Mouse (Mus musculus): Measurements from ENCODE around the gene Dchs2. TPM values are rescaled to one million over a fixed set of nuclear protein-coding genes. Genes with fewer than 3 reads are reported as not detected.

Gene Dchs2
- total RNA-seq, 2 experiments from 2014 or later, result 0.64 to 0.99 TPM

DNA sequence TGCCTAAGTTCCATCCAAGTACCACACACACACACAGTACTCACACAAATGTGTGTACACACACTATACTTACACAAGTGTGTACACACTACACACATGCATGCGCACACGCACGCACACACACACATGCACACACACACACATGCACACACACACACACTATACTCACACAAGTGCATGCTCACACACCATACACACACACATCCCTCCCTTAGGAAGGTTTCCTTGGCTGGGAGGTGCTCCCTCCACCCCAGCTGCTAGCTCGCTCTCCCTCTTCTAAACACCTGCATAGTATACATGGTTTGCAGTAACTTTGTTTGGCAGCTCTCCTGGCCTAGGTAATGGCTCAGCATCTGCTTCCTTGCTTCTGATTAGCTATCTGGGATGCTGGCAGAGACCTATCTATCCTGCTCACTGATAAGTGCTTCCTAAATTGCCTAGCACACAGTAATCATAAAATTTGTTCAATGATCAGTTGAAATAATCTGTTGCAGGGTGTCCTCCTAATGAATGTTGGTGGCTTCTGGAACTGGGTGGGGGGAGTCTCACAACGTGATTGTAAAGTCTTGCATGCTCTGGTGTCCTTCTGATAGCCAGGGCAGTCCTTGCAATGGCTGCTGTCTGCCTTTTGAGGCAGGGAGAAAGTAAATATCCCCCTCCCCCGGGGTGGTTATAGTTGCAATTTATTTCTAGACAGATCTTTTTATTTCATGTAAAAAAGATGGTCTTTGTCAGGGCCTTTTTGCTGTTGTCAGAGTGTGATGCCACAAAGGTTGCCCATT lies 19.7 kb downstream of the Dchs2 start:
- no peak for DNase-seq
- intact Hi-C loops (cut with DNase I), result no loop called here

DNA sequence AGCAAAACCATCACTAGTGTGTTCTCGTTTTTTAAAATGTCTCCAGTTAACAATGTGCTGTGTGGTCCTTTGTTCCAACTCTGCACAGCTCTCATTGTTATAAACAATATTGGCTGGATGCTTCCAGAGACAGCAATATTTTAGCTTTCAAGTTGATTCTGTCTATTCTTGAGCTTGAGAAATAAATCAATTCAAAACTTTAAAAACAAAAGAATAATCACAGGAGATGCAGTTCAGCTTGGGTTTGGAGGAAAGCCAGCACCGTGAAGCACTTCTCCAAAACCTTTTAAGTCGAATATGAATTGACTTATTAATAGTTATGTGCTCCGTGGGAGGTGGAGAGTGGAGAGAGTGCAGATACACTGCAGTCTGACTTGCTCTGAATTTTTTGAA lies 20.3 kb downstream of the Dchs2 start:
- DNase-seq, result no peak
- intact Hi-C loops (cut with DNase I), result no loop called here

DNA sequence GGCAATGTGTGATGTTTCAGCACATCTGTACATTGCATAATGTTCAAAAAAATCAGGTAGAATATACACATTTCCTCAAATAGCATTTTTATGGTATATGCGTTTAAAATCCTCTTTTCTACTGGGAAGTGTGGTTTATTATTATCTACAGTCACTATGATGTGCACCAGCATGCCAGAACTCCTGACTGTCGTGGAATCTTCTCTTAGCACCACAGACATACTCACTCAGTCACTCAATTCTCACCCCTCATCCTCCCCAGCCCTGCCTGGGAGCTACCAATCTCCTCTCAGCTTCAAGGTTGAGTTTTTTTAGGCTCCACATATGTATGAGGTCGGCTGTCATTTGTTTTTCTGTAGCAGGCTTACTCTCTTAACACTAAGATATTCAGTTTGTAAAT lies 20.8 kb downstream of the Dchs2 start:
- no peak for DNase-seq
- intact Hi-C loops (cut with DNase I), result no loop called here

DNA sequence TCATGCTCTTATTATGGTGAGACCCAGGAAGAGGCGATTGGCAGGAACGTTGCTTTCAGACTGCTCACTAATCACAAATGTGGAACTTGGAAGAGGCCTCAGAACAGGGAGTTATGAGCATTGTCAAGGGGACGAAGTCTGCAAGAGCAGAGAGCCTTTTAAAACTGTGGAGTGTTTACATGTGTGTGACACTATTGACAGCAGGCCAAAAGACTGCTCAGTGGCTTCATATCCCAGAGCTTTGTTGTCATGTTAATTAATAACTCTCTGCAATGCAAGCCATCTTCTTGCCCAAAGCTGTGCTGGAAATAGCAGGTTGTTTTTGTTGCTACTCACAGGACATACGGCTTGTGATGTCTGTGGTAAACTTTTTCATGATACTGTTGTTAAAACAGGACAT lies 27.9 kb downstream of the Dchs2 start:
- intact Hi-C loops (cut with DNase I), result no loop called here
- no peak for DNase-seq

DNA sequence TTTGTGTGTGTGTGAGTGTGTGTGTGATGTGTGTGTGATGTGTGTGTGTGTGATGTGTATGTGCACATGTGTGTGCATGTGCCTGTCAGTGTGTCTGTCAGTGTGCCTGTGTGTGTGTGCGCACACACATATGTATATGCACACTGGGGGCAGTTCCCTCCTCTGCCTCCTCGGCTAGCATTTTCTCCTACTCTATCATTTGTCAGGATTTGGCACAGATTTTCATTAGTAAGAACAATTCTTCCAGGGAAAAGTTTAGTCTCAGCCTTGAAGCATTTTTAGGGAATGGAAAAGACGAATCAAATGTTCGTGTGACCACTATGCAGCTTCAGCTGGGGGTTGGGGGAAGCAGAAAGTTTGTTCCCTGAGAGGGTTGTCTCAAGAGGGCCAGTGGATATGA lies 28.4 kb downstream of the Dchs2 start:
- intact Hi-C loops (cut with DNase I), result no loop called here

DNA sequence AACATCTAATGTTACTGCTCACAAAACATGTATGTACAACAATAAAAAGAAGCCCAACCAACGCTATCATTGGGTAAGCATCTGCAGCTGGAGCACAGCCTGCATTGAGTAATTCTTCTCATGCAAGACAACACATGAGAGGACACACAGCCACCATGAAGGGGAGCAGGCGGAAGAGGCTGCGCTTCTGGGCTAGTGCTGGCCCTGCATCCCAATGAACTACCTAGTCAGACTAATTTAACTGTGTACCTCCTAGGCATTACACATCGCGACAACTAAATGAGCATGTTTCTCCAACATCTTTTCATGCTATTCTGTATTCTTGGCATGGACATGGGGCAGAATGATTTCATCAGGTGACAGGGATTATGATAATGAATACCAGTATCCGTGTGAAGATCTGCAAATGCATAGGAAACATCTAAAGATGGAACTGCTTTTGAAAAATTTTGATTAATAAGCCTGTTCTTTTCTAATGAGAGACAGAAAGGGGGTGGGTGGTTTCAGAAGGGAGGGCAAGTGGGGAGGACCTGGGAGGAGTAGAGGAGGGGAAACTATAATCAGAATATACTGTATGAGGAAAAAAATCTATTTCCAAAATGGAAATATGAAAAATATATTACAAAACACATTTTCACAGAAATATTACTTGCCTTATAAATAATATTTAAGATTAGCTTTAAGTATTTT lies 33.9 kb downstream of the Dchs2 start:
- no peak for DNase-seq
- intact Hi-C loops (cut with DNase I), result no loop called here

More for the DNA sequence above, 28.4 kb downstream of the Dchs2 start:
- no peak for DNase-seq

DNA sequence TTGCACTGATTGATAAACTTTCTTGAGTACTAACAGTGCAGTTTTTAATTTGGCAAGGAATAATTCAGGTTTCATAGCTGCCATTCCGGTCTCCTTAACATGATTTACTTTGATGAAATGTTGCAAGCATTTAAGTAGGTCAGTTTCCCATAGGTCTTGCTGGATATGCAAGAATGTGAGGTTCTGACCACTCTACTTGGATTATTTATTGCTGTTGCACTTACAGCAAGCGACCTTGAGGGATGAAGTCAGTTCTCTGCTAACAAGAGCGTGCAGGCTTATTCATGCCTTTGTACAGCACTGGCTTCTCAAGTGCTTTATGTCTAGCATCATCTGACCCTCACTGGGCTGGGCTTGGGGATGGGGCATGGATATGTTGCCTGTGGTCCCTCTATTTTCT lies 35.9 kb downstream of the Dchs2 start:
- intact Hi-C loops (cut with DNase I), result no loop called here
- DNase-seq, result no peak

DNA sequence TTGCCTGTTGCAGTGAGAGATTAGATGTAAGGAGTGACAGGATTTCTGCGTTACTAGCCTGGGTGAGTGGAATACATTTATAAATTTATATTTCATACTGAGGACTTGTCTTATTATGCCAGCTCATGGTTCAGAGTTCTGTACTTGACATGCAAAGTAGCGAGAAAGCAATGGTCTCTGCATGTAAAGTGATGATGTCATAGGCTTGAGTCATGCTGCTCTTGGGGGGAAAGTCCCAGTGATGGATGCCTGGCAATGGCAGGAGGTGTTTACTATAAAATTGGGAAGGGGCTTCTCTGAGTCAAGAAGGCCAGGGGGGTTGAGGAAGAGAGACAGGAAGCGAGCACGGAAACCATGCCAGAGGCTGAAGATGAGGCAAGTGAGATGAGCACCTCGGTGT lies 57.8 kb downstream of the Dchs2 start:
- intact Hi-C loops (cut with DNase I), result no loop called here
- no peak for DNase-seq

DNA sequence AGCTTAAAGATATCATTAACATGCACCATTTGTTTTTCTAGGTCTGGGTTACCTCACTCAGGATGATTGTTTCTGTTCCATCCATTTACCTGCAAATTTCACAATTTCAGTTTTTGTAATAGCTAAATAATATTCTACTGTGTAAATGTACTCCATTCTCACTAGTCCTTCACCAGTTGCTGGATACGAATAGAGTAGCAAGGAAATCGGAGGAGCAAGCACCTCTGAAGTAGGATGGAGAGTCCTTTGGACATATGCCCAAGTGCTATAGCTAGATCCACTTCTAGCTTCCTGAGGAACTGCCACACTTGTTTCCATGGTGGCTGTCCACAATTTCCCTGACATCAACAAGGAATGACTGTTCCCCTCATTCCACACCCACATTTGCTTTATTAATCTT lies 63.5 kb downstream of the Dchs2 start:
- intact Hi-C loops (cut with DNase I), result no loop called here

DNA sequence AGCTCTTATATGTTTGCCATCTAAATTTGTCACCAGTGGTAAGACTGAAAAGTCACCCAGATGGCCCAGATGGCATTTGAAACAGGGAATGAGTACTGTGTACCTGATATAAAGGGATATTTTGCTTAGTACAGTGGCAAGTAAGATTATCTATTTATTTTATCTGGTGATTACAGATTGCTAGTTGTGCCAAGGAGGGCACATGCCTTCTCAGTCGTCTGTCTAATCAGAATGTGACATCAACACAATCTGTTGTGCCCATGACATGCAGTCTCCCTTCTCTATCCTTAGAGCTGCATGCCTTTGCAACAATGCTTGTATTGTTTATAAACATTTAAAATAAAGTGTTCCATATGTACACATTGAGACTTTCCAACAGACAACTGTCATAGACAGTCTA lies 64.7 kb downstream of the Dchs2 start:
- DNase-seq, result no peak
- intact Hi-C loops (cut with DNase I), result no loop called here

More for the DNA sequence above, 63.5 kb downstream of the Dchs2 start:
- no peak for DNase-seq

DNA sequence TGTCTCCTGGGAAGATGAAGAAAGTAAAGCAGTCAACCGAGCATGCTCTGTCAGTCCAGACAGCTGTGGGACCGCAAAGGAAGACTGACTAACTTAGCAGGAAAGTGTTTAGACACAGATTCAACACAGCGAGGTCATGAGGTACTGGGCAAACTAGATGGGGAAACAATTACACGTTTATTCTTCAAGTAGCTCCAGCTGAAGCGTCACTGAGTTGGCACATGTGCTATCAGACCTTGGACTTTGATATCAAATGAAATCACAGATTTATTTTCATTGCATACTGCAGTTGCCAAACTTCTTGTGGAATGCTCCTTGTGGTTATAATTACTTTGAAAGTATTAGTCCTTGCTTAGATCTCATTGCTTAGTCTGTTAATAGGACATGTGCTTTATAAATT lies 67.2 kb downstream of the Dchs2 start:
- intact Hi-C loops (cut with DNase I), result no loop called here
- DNase-seq, result no peak

DNA sequence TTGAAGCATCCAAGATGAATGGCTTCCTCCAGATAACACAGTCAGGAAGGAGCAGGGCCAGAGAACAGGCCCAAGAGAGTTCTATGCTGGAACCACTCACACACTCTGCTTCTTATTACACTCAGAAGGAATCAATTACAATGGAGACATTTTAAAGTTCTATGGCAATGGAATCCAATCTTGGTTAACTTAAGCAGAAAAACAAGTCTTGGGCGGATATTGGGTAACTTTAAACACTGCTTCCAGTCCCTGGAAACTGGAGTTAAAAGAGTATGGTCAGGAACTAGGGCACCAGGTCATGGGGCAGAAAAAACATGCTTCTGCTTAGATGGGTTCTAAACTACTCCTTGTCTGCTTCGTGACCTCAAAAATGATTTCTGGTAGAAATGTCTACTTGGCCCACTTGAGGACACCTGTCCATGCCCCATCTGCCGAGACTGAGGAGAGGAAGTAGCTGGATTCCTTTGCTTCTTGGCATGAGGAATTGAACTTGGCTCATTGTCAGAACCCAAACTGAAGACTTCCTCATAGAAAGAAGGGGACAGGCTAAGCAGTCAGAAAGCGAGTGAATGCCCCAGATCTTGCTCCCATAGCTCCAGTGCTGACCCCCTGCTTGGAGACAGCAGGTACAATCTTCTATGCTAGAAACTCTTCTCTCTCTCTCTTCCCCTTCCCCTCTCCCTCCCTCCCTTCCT lies 73.7 kb downstream of the Dchs2 start:
- intact Hi-C loops (cut with DNase I), result no loop called here
- no peak for DNase-seq

DNA sequence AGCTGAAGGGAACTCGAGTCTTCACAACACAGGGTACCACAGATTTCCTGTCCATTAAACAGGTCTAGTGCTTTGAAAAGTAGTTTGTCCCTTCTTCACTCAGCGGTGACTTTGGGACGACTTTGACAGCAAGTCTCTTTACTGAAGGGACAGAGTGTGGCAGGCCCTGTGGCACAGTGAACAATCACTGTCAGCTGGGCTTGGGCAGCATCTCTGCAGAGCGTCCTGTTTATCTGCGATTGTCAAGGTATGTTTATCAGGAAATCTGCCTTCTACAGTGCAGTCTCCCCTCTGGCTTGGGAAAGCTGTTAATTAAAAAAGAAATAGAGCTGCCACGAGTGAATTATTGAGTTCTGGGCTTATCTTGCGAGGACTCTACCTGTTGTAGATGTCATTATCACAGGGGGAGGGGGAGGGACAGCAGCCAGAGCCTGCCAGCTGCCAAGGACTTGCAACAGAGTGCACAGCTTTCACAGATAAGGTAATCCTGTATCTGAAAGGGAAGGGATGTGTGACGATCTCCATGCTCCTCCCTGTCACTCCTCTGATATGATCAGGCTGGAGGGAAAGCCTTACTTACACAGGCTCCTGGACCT lies 77.4 kb downstream of the Dchs2 start:
- no peak for DNase-seq
- intact Hi-C loops (cut with DNase I), result no loop called here

DNA sequence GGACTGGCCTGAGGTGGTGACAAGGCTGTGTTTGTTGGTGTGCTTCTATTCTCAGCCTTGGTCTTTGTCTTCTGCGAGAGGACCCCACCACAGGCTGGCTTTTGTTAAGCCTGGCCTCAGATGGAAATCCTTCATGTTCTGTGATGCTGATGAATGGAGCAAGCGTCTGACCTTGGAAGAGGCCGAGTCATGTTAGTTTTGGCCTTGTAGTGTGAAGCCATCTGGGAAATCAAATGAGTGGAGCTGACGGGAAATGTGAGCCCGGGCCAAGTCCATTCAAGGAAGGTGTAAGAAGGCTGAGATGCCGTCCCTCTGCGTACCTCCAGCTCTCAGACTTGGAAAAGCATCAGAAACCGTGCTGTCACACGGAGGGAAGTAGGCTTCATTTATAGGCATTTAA lies 81.9 kb downstream of the Dchs2 start:
- intact Hi-C loops (cut with DNase I), result no loop called here
- DNase-seq, result no peak

DNA sequence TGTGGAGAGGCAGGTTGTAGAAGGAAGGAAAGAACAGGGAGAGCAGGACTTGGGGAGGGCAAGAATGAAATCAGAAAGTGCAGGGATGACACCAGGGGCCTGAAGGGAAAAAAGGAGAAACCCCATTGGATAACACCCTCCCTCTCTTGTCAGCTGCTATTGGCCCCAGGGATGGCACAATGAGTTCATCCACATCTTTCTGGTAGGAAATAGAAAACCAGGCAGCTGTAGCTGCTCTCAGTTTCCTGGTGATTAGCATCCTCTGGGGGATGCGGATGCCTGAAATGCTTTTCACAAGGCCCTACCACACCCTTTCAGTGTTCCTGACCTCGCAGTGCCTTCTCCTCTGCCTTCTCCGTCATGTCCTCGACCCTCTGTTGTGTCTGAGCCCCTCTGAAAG lies 82.5 kb downstream of the Dchs2 start:
- DNase-seq, result peak in 1 of 2 experiments; percentile 14
- intact Hi-C loops (cut with DNase I), result no loop called here

DNA sequence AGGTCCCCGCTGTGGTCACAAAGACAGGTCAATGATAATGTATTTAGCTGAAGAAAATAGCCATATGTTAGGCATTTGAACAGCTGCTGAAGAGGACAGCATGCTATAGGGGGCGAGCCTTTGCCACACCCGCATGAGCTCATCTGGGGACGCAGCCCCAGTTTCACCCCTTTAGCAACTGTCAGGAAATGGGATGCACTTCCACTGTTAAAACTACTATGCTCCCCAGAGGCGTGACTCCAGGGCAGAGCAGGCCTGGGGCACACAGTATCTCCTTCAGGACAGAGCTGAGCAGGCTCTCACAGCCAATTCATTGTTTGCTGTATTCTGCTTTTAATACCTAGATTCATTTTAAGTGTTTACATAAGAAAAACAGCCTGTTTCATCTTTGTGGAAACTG lies 84.2 kb downstream of the Dchs2 start:
- intact Hi-C loops (cut with DNase I), result no loop called here

DNA sequence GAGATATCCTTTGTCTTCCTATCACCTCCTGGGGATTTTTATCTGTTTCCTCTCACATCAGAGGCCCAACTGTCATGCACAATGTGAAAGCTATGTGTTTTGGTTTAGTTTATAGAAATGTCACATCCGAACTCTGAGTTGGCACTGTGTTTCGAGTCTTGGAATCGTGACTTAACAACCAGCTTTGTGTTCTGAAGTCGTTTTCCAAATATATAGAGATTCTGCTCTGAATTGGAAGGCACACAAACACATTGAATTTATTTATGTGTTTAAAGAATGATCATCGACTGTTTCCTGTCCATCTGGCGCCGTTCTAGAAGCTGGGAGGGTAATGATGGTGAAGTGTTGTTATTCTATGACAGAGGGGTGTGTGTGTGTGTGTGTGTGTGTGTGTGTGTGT lies 84.8 kb downstream of the Dchs2 start:
- no peak for DNase-seq
- intact Hi-C loops (cut with DNase I), result no loop called here

More for the DNA sequence above, 84.2 kb downstream of the Dchs2 start:
- no peak for DNase-seq

DNA sequence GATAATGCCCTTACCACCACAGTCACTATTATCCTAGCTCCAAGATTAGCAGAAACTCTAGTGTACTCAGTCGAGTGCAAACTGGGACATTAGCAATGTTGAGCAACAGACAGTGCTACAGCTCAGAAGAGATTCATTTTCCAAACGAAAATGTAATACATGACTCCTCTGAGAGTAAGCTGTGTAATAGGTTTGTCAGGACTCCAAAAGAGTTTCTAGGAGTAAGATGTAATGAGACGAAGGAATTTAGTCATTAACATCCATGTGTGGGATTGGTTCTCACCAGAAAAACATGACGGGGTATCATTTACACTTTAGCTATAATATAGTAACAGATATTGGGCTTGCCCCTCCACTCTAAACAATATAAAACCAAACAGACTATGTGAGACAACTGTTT lies 90.3 kb downstream of the Dchs2 start:
- intact Hi-C loops (cut with DNase I), result no loop called here
- DNase-seq, result no peak

DNA sequence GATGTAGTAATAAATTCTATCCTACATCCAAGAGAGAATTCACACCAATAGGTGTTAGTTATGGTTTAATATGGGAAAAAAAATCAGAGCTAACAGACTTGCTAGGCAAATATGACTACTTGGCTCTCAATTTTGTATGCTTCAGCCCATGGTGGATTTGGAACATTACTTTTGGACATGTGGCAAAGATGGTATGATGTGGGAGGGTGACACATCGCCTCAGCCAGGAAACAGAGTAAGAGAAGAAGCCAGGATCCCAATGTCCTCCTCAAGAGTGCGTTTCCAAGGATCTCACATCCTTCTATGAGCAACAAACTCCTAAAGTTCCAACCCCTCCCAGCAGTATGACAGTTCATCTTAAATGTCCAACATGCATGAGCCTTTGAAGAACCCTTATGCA lies 92.4 kb downstream of the Dchs2 start:
- no peak for DNase-seq
- intact Hi-C loops (cut with DNase I), result no loop called here

DNA sequence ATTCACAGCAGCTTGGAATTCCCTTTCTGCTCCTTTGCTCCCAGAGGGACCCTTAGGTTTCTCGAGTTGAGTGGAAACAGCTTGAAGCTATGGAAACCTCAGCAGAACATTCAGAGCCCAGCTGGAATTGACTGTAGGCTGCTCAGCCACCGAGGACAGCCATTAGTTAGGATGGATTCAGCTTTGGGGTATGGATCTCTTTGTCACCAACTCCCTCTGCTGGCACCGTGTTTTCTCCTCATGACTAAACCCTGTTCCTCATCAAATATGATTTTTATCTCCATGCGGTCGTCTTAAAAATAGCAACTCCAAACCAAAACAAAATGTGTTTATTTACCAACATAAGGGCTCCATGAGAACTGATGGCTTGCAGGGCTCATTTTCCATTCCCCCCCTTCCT lies 94.4 kb downstream of the Dchs2 start:
- DNase-seq, result peak in 1 of 2 experiments; percentile 17

DNA sequence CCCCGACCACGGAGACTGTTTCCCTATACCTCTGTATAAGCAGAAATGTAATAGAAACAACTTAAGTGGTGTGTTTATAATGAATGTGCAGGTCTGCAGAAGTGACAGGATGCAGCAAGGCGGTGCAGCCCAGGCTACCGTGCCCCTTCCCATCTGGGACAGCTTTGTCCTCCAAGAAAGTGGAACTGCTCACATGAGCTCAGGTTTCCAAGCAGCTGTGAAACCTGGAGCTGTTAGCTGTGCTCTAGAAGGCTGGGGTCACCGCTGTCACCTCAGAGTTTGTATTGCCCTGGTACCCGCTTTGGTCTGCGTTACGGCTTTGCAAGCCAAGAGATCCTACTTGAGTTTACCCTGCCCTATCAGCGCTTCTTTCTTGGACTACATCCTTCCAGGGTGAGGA lies 100.6 kb downstream of the Dchs2 start:
- no peak for DNase-seq
- intact Hi-C loops (cut with DNase I), result no loop called here

More for the DNA sequence above, 94.4 kb downstream of the Dchs2 start:
- intact Hi-C loops (cut with DNase I), result no loop called here

Measured in gastrocnemius, postnatal 36 days (tissue).